Mouse (Mus musculus): ENCODE data around the gene Zscan12. TPM values are rescaled to one million over a fixed set of nuclear protein-coding genes. Genes with fewer than 3 reads are reported as not detected.

The Zscan12 gene
- polyA plus RNA-seq, 1 experiment from 2014 or later, result 16.7 TPM

DNA sequence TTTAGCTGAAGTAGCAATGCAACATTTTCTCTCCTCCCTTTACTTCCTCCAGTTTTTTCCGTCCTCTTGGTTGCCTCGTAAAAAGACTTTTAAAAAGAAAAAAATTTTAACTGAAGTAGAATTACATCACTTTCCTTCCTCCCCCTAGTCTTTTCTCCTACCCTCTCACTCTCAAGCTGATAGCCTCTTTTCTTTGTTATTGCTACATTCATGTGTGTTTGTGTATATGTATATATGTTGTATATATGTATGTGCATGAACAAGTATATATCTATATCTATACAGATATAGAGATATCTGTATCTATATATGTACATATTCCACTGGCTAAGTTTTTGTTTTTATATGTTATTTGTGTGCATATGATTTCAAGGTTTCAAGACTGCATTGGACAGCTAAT lies 40.2 kb downstream of the Zscan12 start:
- H3K4me1 ChIP-seq, result peaks cover 35% of the 10 kb centered on the region
- peak overlapping the region; percentile 70; the same call in 1 of the 2 replicates for H3K27ac ChIP-seq (replicated peaks)
- H3K4me2 ChIP-seq (replicated peaks), result peak overlapping the region; percentile 67
- peak overlapping the region; percentile 90 for H3K9ac ChIP-seq (replicated peaks)
- no peaks in the 10 kb centered on the region for H3K27me3 ChIP-seq
- H3K9me3 ChIP-seq, result no peaks in the 10 kb centered on the region
- peak overlapping the region; percentile 97 for H3K4me3 ChIP-seq
- ATAC-seq (replicated peaks), result peak; percentile 49; the same call in 1 of the 2 replicates
- H3K36me3 ChIP-seq, result peaks cover 11% of the 10 kb centered on the region
- 1% methylated on average over 2 of the region's 2 CpGs for WGBS

DNA sequence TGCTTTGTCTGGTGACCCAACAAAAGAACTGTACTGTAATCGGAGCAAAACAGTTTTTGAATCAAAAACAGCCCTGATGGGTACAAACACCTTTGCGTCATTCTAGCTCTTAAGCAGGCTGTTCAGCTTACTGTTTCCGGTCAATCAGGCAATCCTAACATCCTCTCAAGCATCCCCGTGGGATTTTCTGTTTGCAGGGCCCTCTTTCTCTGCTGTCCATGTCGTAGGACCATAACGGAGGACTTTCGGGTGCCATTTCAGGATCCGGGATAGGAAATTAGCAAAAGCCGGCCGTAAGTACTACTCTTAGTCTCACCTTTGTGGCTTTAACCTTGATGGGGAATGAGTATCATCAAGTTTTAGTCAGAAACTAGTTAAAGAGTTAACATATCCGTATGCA lies 44.7 kb downstream of the Zscan12 start:
- Histone ChIP-seq H3K27me3 (no peaks in the 10 kb centered on the region), H3K4me1 (peaks cover 7% of the 10 kb centered on the region), H3K9me3 (no peaks in the 10 kb centered on the region), H3K36me3 (no peaks in the 10 kb centered on the region), H3K4me3 (no peak overlapping the region), H3K4me2 (replicated peaks) (no peak overlapping the region), H3K27ac (replicated peaks) (no peak overlapping the region), H3K9ac (replicated peaks) (no peak overlapping the region)
- no peak for ATAC-seq (replicated peaks)
- 78% methylated on average over 11 of the region's 11 CpGs for WGBS

DNA sequence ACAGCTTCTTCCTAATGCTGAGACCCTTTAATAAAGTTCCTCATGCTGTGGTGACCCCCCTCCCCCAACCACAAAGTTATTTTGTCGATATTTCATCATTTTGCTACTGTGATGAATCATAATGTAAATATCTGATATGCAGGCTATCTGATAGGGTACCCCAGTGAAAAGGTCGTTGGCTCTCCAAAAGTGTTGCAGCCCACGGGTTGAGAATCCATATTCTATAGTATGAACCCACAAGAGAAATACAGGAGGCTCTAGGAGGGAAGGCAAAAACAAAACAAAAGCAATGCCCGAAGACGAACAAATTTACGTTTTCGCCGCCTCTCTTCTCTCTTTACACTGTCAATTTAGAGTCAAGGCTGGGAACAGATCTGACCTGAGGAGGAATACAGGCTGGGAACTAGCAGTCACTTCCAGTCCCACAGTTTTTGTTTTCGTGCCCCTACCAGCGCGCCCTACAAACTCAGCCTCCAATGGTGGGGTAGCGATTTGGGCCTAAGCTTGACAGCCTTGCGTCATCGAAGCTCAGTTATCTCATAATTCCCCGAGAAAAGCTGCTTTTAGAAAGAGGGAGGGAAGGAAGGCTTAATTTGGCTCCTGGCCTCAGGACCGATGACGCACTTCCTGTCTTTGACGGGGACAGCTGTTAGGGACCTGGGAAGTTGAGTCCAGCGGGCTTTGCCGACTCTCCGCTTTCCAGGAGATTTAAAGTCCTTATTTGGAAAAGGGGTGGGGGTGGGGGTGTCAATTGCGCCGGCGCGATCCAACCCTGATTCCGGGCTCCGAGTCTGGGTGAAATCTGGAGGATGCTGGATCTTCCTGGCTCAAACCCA lies 45.6 kb downstream of the Zscan12 start:
- peak overlapping the region; percentile 71 for H3K4me2 ChIP-seq (replicated peaks)
- no peaks in the 10 kb centered on the region for H3K27me3 ChIP-seq
- peaks cover 6% of the 10 kb centered on the region for H3K4me1 ChIP-seq
- peak; percentile 97 for ATAC-seq (replicated peaks)
- WGBS, result 4% methylated on average over 27 of the region's 27 CpGs
- H3K36me3 ChIP-seq, result no peaks in the 10 kb centered on the region
- H3K27ac ChIP-seq (replicated peaks), result peak overlapping the region; percentile 85
- H3K9me3 ChIP-seq, result no peaks in the 10 kb centered on the region
- peak overlapping the region; percentile 70 for H3K9ac ChIP-seq (replicated peaks)
- peak overlapping the region; percentile 54 for H3K4me3 ChIP-seq

DNA sequence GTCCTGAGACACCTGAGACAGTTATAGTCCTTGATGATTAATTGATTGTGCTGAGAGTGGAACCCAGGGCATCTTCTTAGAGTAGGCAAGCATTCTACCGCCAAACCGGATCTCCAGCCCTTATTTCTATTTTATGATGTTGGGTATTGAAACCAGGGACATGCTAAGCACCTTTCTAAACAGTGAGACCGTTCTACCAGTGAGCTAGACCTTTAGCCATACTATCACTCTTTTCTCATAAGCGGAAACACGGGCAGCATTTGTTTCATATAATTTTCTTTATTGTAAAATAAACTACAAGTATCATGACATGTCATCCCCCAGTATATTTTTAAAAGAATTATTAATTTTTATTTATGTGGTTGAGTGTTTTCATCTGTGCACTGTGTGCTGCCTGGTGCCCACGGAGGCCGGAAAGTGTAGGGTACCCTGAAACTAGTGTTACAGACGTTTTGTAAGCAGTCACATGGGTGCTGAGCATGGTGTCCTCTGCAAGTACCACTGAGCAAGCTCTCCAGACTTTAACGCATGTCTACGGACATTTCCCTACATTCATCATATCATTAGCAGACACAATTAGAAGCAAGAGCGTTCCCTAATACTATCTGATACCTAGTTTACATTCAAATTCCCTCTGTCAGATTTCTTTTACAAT lies 46.3 kb downstream of the Zscan12 start:
- ATAC-seq (replicated peaks), result peak; percentile 49
- Histone ChIP-seq H3K36me3 (no peaks in the 10 kb centered on the region), H3K9me3 (no peaks in the 10 kb centered on the region), H3K9ac (replicated peaks) (peak overlapping the region; percentile 70), H3K27ac (replicated peaks) (peak overlapping the region; percentile 85), H3K4me3 (peak overlapping the region; percentile 54), H3K4me2 (replicated peaks) (peak overlapping the region; percentile 71), H3K27me3 (no peaks in the 10 kb centered on the region), H3K4me1 (peaks cover 5% of the 10 kb centered on the region)
- WGBS, result 54% methylated on average over 11 of the region's 11 CpGs

DNA sequence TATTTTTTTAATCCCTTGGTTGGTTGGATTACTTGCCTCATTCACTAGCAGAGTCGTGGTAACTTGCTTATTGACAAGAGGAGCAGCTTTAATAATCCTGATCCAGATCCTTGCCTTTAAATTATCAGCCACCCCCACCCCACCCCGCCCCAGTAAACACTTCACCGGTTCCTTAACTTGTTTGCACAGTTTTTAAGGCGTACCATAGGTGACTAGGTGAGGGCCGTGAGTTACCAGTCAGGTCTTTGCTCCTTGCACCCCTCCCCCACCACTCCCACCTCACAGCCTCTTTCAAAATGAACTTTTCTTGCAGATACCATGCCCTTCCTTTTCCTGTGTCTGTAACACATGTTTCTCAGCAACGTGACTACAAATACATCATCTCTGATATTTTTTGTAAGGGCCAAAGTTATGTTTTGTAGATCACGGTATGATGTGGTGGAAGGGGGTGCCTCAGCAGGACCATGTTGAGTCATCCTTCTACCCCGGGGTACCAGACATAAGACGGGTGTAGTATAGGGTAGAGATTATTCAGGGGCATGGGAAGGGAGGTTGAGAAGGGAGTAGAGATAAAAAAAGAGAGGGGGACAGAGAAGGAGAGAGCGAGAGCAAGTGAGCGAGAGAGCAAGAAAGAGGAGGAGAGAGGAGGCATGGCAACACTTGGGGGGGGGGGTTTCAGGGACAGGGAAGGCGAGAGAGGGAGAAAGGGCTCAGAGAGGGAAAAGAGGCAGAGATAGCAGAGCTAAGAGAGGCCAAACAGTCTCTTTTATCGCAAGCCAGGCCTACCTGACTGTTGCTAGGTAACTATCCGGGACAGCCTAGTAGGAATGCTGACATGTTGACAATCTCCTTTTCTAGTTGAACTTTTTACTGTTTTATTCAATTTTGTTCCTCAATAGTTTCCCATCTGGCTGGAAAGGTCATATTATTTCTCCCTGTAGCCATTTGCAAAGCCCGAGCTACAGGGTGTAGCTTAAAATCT lies 51.9 kb downstream of the Zscan12 start:
- H3K27me3 ChIP-seq, result no peaks in the 10 kb centered on the region
- no peaks in the 10 kb centered on the region for H3K36me3 ChIP-seq
- H3K9me3 ChIP-seq, result no peaks in the 10 kb centered on the region
- WGBS, result 72% methylated on average over 15 of the region's 15 CpGs
- ATAC-seq (replicated peaks), result no peak
- no peaks in the 10 kb centered on the region for H3K4me1 ChIP-seq
- no peak overlapping the region for H3K4me2 ChIP-seq (replicated peaks)
- H3K4me3 ChIP-seq, result no peak overlapping the region
- no peak overlapping the region for H3K27ac ChIP-seq (replicated peaks)
- H3K9ac ChIP-seq (replicated peaks), result no peak overlapping the region

DNA sequence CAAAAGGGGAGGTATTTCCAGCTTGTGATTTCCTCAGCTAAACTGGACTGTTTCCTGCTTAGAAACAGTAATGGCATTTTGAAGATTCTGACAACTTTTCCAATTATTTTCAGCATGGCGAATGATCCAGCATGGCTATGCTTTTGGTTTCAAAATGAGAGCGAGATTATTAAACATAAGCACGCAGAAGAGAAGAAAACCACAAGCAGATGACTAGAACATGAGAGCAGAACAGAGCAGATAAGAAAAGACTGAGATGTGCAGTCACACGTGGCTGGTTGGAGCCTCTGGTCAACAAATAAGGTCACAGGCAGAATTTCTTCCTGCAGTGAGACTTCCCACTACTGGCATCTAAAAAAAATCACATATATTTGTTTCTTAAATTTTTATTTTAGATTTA lies 52.6 kb downstream of the Zscan12 start:
- H3K27me3 ChIP-seq, result no peaks in the 10 kb centered on the region
- H3K36me3 ChIP-seq, result no peaks in the 10 kb centered on the region
- H3K27ac ChIP-seq (replicated peaks), result no peak overlapping the region
- ATAC-seq (replicated peaks), result no peak
- H3K4me3 ChIP-seq, result no peak overlapping the region
- no peaks in the 10 kb centered on the region for H3K4me1 ChIP-seq
- H3K9me3 ChIP-seq, result no peaks in the 10 kb centered on the region
- no peak overlapping the region for H3K4me2 ChIP-seq (replicated peaks)
- H3K9ac ChIP-seq (replicated peaks), result no peak overlapping the region
- WGBS, result 86% methylated on average over 4 of the region's 4 CpGs

DNA sequence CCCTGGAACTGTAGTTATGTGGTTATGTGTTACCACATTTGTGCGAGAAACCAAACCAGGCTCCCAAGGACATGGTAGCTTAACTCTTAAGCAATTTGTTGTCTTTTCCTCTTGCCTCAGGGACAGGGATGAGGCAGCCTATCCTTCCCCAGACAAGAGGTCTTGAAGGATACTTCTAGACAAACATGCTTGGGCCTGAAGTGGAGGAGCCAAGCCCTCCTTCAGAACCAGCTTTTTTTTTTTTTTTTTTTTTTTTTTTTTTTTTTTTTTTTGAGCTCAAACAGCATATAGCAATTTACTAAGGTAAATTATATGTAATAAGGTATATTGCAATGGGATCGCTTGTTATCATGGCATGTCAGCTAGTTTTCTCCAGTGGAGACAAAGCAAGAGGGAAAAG lies 53.1 kb downstream of the Zscan12 start:
- H3K27me3 ChIP-seq, result no peaks in the 10 kb centered on the region
- 97% methylated on average over 2 of the region's 2 CpGs for WGBS
- no peaks in the 10 kb centered on the region for H3K4me1 ChIP-seq
- H3K4me3 ChIP-seq, result no peak overlapping the region
- H3K9ac ChIP-seq (replicated peaks), result no peak overlapping the region
- H3K36me3 ChIP-seq, result no peaks in the 10 kb centered on the region
- no peaks in the 10 kb centered on the region for H3K9me3 ChIP-seq
- H3K27ac ChIP-seq (replicated peaks), result no peak overlapping the region
- no peak overlapping the region for H3K4me2 ChIP-seq (replicated peaks)
- ATAC-seq (replicated peaks), result no peak

DNA sequence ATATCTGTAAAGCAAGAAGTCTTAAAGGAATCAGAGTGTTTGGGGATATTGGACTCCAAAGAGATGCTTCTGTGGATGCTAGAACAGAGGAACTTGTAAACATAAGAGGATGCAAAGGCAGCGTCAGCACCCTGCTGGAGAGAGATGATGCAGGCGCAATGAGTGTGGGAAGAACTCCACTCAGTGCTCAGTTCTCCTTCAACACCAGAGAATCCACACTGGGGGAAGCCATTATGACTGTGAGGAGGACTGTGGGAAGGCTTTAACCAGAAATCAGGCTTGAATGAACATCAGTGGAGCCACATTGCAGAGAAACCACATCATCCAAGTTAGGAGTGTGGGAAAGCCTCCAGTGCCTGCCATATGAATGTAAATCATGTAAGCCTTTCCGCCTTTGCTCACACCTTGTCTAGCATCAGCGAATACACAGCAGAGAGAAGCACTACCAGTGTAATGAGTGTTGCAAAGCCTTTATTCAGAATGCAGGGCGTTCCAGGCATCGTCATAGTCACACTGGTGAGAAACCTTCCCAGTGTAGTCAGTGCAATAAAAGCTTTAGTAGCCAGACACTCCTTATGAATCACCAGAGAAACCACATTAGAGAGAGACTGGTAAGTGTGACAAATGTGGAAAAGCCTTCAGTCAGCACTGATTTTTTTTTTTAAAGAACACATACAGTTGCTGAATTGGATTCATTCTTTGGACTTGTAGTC lies 54.8 kb downstream of the Zscan12 start:
- Histone ChIP-seq H3K27me3 (no peaks in the 10 kb centered on the region), H3K4me3 (no peak overlapping the region), H3K9ac (replicated peaks) (no peak overlapping the region), H3K27ac (replicated peaks) (no peak overlapping the region), H3K9me3 (no peaks in the 10 kb centered on the region), H3K4me1 (no peaks in the 10 kb centered on the region), H3K36me3 (no peaks in the 10 kb centered on the region), H3K4me2 (replicated peaks) (no peak overlapping the region)
- 85% methylated on average over 6 of the region's 6 CpGs for WGBS
- ATAC-seq (replicated peaks), result no peak

DNA sequence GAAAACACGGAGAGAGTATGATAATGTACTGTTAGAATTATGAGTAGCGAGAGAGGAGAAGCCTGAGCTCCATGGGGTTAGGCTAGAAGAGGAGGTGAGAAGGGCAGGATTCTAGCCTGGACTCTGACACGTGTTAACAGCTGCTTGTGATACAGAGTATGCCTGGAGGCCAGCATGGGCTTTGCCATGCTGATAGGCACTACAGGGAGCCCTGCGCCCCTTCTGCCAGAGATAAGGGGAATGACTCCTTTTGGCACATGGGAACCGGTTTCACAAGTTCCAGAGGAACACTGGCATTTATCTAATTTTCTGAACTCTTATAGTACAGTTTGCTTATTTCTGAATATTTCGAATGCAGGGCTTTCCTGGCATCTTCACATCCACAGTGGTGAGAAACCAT lies 56.2 kb downstream of the Zscan12 start:
- no peaks in the 10 kb centered on the region for H3K36me3 ChIP-seq
- no peaks in the 10 kb centered on the region for H3K9me3 ChIP-seq
- WGBS, result 77% methylated on average over 6 of the region's 6 CpGs
- H3K4me3 ChIP-seq, result no peak overlapping the region
- no peak for ATAC-seq (replicated peaks)
- no peak overlapping the region for H3K27ac ChIP-seq (replicated peaks)
- no peak overlapping the region for H3K9ac ChIP-seq (replicated peaks)
- no peak overlapping the region for H3K4me2 ChIP-seq (replicated peaks)
- H3K4me1 ChIP-seq, result no peaks in the 10 kb centered on the region
- H3K27me3 ChIP-seq, result no peaks in the 10 kb centered on the region

Data from forebrain, embryonic 15.5 days (tissue).